Mouse (Mus musculus): ENCODE measurements around the gene Tnni1. TPM values are rescaled to one million over a fixed set of nuclear protein-coding genes. Genes with fewer than 3 reads are reported as not detected.
A peak's percentile ranks its signal among the peaks of the same experiment; 100 is the strongest.

The Tnni1 gene
- total and polyA plus RNA-seq, 2 experiments from 2014 or later, result 1.0 to 1.3 TPM

DNA sequence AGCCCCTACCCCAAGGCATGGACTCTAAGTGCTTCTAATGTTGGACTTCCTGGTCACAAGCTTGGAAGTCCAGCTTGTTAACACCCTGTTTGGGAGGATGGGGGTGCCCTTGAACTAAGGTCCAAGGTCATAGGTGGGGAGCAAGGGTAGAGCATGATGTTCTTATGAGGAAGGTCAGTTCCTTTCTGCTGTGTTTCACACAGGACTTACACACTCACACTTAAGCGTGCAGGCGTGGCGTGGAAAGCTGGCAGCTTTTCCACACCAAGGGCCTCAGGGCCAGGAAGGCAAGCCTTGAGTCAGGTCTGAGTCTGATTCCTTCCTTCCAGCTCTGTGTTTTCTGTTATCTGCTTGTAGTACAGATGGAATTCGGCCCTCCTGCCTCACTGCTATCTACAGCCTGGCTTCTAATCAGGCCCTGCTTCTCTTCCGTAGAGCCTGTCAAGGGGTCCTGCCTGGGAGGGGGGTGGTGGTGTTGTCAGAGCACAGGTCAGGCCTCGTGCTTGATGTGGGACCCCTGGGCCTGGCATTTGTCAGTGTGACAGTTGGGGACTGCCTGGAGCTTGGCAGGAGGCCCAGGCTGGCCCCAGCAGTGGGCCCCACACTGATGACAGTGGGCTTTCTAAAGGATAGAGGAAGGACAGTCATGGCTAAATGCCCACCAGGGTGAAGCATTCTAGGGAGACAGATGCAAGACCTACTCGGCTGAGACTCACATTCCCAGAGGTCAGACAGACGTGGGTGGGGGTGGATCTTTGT, 21.1 kb downstream of the Tnni1 start:
- ATAC-seq (peak; percentile 53), DNase-seq (ENCODE audit: low spot score) (peak; percentile 43)
- 36% methylated on average over 8 of the region's 8 CpGs for WGBS
- Histone ChIP-seq H3K4me2 (ENCODE audit: low read depth, low read length) (no peak overlapping the region), H3K36me3 (ENCODE audit: insufficient read depth, low read length) (no peaks in the 10 kb centered on the region), H3K27ac (no peak overlapping the region), H3K4me1 (ENCODE audit: insufficient read depth, low read length) (peaks cover 9% of the 10 kb centered on the region), H3K27me3 (ENCODE audit: insufficient read depth, low read length) (no peaks in the 10 kb centered on the region), H3K4me3 (ENCODE audit: low read length) (no peak overlapping the region), H3K9ac (replicated peaks; ENCODE audit: low read length) (0 out of 2 replicates have a peak overlapping the region, but pooled peaks have one; percentile 10), H3K9me3 (ENCODE audit: low read length) (no peaks in the 10 kb centered on the region)
- TF ChIP-seq CTCF (IDR thresholded peaks at IDR 0.05; ENCODE audit: low read depth), result no peak

DNA sequence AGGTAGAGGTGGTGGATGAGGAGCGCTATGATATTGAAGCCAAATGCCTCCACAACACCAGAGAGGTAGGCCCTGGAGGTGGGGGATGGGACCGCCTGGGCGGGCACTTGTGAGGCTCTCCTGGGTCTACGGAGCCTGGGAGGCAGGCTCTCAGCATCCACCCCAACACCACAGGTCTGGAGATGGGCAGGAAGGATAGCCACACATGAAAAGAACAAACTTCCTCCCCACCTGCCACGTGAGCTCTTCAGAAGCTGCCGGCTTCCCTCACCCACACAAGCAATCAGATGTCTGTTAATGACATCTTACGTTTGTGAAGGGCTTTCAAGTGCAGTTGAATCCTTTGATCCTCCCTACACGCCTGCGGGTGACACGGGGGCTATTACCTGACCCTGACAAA, 28.3 kb downstream of the Tnni1 start:
- Histone ChIP-seq H3K4me3 (ENCODE audit: low read length) (no peak overlapping the region), H3K4me1 (ENCODE audit: insufficient read depth, low read length) (no peaks in the 10 kb centered on the region), H3K4me2 (ENCODE audit: low read depth, low read length) (no peak overlapping the region), H3K36me3 (ENCODE audit: insufficient read depth, low read length) (no peaks in the 10 kb centered on the region), H3K9ac (replicated peaks; ENCODE audit: low read length) (no peak overlapping the region), H3K27ac (no peak overlapping the region), H3K27me3 (ENCODE audit: insufficient read depth, low read length) (no peaks in the 10 kb centered on the region), H3K9me3 (ENCODE audit: low read length) (no peaks in the 10 kb centered on the region)
- no peak for TF ChIP-seq CTCF (IDR thresholded peaks at IDR 0.05; ENCODE audit: low read depth)
- no peak for ATAC-seq
- 71% methylated on average over 10 of the region's 10 CpGs for WGBS
- DNase-seq (ENCODE audit: low spot score), result no peak

DNA sequence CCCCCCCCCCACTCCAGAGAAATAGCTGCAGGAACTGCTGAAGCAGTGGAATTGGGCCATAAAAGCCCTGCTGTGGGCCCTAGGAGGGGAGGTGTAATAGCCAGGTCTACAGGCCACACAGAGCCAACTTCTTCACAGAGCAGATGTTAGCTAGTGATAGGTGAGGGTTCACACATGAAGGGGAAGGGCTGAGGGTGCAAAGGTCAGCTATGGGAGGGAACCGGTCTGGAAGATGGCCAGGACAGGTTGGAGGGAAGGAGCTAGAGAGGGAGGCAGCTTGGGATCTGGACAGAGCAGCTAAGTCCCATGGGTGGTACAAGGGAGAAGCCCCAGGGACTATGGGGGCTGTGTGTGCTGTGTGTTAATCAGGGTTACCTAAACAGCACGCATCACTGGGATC, 30.9 kb downstream of the Tnni1 start:
- H3K4me3 ChIP-seq (ENCODE audit: low read length), result no peak overlapping the region
- 81% methylated on average over 2 of the region's 2 CpGs for WGBS

DNA sequence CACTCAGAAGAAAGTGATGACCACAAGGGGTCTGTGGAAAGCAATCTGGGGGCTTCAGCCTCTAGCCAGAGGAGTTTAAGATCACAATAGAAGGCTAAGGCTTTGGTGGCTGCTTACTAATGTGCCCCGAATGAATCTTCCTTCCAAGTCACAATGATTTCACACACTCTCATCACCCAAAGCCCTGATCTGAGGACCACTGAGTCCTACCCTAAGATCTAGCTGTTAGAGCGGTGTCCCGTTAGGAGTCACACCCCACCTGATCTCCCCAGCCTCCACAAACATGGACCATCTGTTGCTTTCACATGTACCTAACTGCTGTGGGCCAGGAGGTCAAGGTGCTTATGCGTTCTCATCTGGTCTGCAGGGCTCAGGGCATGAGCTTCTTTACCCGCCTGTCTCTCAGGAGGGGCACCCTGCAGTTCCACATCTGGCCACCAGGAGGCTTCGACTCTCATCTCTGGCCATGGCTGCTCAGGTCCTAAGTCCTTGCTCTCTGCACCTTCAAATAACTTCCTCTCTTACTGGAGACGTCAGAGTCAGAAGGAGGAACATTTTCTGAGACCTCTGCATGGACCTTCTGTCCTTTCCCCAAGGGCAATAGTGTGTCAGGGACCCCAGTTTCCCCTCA, 31.9 kb downstream of the Tnni1 start:
- no peak overlapping the region for H3K27ac ChIP-seq
- ATAC-seq (peak; percentile 65), DNase-seq (ENCODE audit: low spot score) (peak; percentile 78)
- no peaks in the 10 kb centered on the region for H3K36me3 ChIP-seq (ENCODE audit: insufficient read depth, low read length)
- H3K4me3 ChIP-seq (ENCODE audit: low read length), result no peak overlapping the region
- H3K4me1 ChIP-seq (ENCODE audit: insufficient read depth, low read length), result 0 out of 2 replicates have a peak, but pooled peaks cover 10% of the 10 kb centered on the region
- H3K9me3 ChIP-seq (ENCODE audit: low read length), result no peaks in the 10 kb centered on the region
- 36% methylated on average over 7 of the region's 7 CpGs for WGBS
- H3K27me3 ChIP-seq (ENCODE audit: insufficient read depth, low read length), result no peaks in the 10 kb centered on the region
- no peak overlapping the region for H3K9ac ChIP-seq (replicated peaks; ENCODE audit: low read length)
- no peak overlapping the region for H3K4me2 ChIP-seq (ENCODE audit: low read depth, low read length)
- peak; percentile 98 for TF ChIP-seq CTCF (IDR thresholded peaks at IDR 0.05; ENCODE audit: low read depth)

More for the DNA sequence above, 30.9 kb downstream of the Tnni1 start:
- H3K36me3 ChIP-seq (ENCODE audit: insufficient read depth, low read length), result no peaks in the 10 kb centered on the region
- DNase-seq (ENCODE audit: low spot score) (no peak), ATAC-seq (no peak)
- H3K4me2 ChIP-seq (ENCODE audit: low read depth, low read length), result no peak overlapping the region
- H3K9ac ChIP-seq (replicated peaks; ENCODE audit: low read length), result no peak overlapping the region
- H3K9me3 ChIP-seq (ENCODE audit: low read length), result no peaks in the 10 kb centered on the region
- H3K4me1 ChIP-seq (ENCODE audit: insufficient read depth, low read length), result 0 out of 2 replicates have a peak, but pooled peaks cover 10% of the 10 kb centered on the region
- no peak for TF ChIP-seq CTCF (IDR thresholded peaks at IDR 0.05; ENCODE audit: low read depth)
- no peaks in the 10 kb centered on the region for H3K27me3 ChIP-seq (ENCODE audit: insufficient read depth, low read length)
- H3K27ac ChIP-seq, result no peak overlapping the region

DNA sequence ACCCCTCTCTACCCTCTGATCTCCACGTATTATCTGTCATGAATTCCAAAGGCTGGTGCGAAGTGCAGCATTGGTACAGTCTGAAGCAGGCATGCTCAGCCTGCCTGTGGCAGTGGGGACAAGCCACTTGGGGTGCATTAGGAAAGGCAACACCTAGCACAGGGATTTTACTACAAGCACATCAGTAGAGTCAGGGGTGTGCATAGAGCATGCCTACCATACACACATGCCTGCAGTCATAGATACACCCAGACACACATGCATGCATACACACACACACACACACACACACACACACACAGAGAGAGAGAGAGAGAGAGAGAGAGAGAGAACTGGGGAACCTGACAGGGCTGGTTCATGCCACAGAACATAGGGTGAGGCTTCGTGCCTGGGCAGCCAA, 33.0 kb downstream of the Tnni1 start:
- ATAC-seq (no peak), DNase-seq (ENCODE audit: low spot score) (no peak)
- no peaks in the 10 kb centered on the region for H3K36me3 ChIP-seq (ENCODE audit: insufficient read depth, low read length)
- no peak for TF ChIP-seq CTCF (IDR thresholded peaks at IDR 0.05; ENCODE audit: low read depth)
- H3K4me2 ChIP-seq (ENCODE audit: low read depth, low read length), result no peak overlapping the region
- 0 out of 2 replicates have a peak, but pooled peaks cover 10% of the 10 kb centered on the region for H3K4me1 ChIP-seq (ENCODE audit: insufficient read depth, low read length)
- no peak overlapping the region for H3K4me3 ChIP-seq (ENCODE audit: low read length)
- 74% methylated on average over 3 of the region's 3 CpGs for WGBS
- no peaks in the 10 kb centered on the region for H3K9me3 ChIP-seq (ENCODE audit: low read length)
- no peak overlapping the region for H3K9ac ChIP-seq (replicated peaks; ENCODE audit: low read length)
- H3K27ac ChIP-seq, result no peak overlapping the region
- H3K27me3 ChIP-seq (ENCODE audit: insufficient read depth, low read length), result 0 out of 2 replicates have a peak, but pooled peaks cover 4% of the 10 kb centered on the region

DNA sequence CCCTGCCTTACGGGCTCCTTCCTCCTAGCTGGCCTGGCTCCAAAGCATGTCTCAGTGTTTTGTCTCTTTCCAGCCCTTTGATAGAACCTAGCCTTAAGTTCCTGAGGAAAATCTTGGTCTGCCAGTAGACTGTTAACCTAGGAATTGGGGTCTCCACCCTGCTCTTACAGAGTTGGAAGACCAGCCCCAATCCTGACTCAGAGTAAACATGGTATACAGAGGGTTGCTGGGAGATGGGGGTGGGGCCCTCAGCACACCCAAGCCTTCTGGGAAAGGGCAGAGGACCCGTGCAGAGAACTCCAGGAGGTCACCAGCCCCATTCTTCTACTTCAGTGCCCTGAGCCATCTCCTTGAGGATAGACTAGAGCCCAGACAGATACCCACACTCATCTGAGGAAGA, 33.4 kb downstream of the Tnni1 start:
- DNase-seq (ENCODE audit: low spot score) (no peak), ATAC-seq (no peak)
- no peak overlapping the region for H3K4me3 ChIP-seq (ENCODE audit: low read length)
- no peaks in the 10 kb centered on the region for H3K36me3 ChIP-seq (ENCODE audit: insufficient read depth, low read length)
- 0 out of 2 replicates have a peak, but pooled peaks cover 10% of the 10 kb centered on the region for H3K4me1 ChIP-seq (ENCODE audit: insufficient read depth, low read length)
- no peak for TF ChIP-seq CTCF (IDR thresholded peaks at IDR 0.05; ENCODE audit: low read depth)
- 18% methylated on average over 2 of the region's 2 CpGs for WGBS
- H3K27me3 ChIP-seq (ENCODE audit: insufficient read depth, low read length), result peaks cover 8% of the 10 kb centered on the region; the same call in 1 of the 2 replicates
- no peaks in the 10 kb centered on the region for H3K9me3 ChIP-seq (ENCODE audit: low read length)
- no peak overlapping the region for H3K27ac ChIP-seq
- H3K9ac ChIP-seq (replicated peaks; ENCODE audit: low read length), result no peak overlapping the region
- no peak overlapping the region for H3K4me2 ChIP-seq (ENCODE audit: low read depth, low read length)

Measured in hindbrain, postnatal 0 days (tissue).